Mouse (Mus musculus) mouse embryonic stem cell (cell line): Measurements from ENCODE around the gene Elmod3.

Experiments
- in situ Hi-C, 2 experiments: fragments of 300-500 bp; cut with MboI; formaldehyde crosslinking; loops; 1 replicate in 1 of 2; 3 replicates in 1 of 2; pipeline ENCODE4 v1.14.3; 2019 to 2020; ENCODE audit warnings: low sequenced_read_pairs in 2 of 2, low pct_unique_long_range_greater_than_20kb in 1 of 2, mixed read lengths in 1 of 2; ENCODE audit not compliant: unreplicated experiment in 1 of 2

The Elmod3 gene

GRCm38 (mm10) chr6:72616643-72617288, 18.6 kb upstream of the Elmod3 start, which contains the start of gene Tgoln1:
Gene Tgoln1, minus strand, starts transcription at chr6:72617000.
- in situ Hi-C loops = no loop called here

GRCm38 (mm10) chr6:72615561-72616375, 17.6 kb upstream of the Elmod3 start:
- in situ Hi-C loops = no loop called here

- in situ Hi-C loops = no loop called here
Measured at GRCm38 (mm10) chr6:72615151-72615550, 16.9 kb upstream of the Elmod3 start.

GRCm38 (mm10) chr6:72610261-72610660, 12.0 kb upstream of the Elmod3 start:
- in situ Hi-C loops = no loop called here

GRCm38 (mm10) chr6:72608662-72609184, 10.5 kb upstream of the Elmod3 start:
- in situ Hi-C loops = no loop called here

- in situ Hi-C loops = no loop called here
Measured at GRCm38 (mm10) chr6:72607676-72608075, 9.5 kb upstream of the Elmod3 start.

- in situ Hi-C loops = no loop called here
Measured at GRCm38 (mm10) chr6:72607060-72607459, 8.8 kb upstream of the Elmod3 start.

- in situ Hi-C loops = no loop called here
Measured at GRCm38 (mm10) chr6:72604066-72604465, 5.9 kb upstream of the Elmod3 start.

GRCm38 (mm10) chr6:72601732-72602131, 3.5 kb upstream of the Elmod3 start:
- in situ Hi-C loops = no loop called here

- in situ Hi-C loops = no loop called here
Measured at GRCm38 (mm10) chr6:72600771-72601170, 2.6 kb upstream of the Elmod3 start.

- in situ Hi-C loops = no loop called here
Measured at GRCm38 (mm10) chr6:72600216-72600615, 2.0 kb upstream of the Elmod3 start.

GRCm38 (mm10) chr6:72598791-72599557, 761 bp upstream of the Elmod3 start:
- in situ Hi-C loops = no loop called here

GRCm38 (mm10) chr6:72597083-72597874, 934 bp downstream of the Elmod3 start:
- in situ Hi-C loops = no loop called here

- in situ Hi-C loops = no loop called here
Measured at GRCm38 (mm10) chr6:72593914-72594313, 4.3 kb downstream of the Elmod3 start.

GRCm38 (mm10) chr6:72593011-72593803, 5.0 kb downstream of the Elmod3 start:
- in situ Hi-C loops = no loop called here

GRCm38 (mm10) chr6:72590111-72590510, 8.1 kb downstream of the Elmod3 start:
- in situ Hi-C loops = no loop called here

- in situ Hi-C loops = no loop called here
Measured at GRCm38 (mm10) chr6:72588307-72588706, 9.9 kb downstream of the Elmod3 start.

- in situ Hi-C loops = no loop called here
Measured at GRCm38 (mm10) chr6:72586701-72587100, 11.5 kb downstream of the Elmod3 start.
